Mouse (Mus musculus) frontal cortex, postnatal 14 days (tissue): ENCODE results near the gene Rasgef1c.

Source experiments
- DNase-seq, 2 experiments: peaks; one replicate each; pipeline ENCODE4 v3.0.0; 2022; ENCODE audit warnings: low spot score in 2 of 2

The Rasgef1c gene

GRCm38 (mm10) chr11:49974675-49975074 is 73.0 kb downstream of the Rasgef1c start:
- no peak for DNase-seq

- no peak for DNase-seq
Measured at GRCm38 (mm10) chr11:49977963-49978568, 76.4 kb downstream of the Rasgef1c start.

DNA sequence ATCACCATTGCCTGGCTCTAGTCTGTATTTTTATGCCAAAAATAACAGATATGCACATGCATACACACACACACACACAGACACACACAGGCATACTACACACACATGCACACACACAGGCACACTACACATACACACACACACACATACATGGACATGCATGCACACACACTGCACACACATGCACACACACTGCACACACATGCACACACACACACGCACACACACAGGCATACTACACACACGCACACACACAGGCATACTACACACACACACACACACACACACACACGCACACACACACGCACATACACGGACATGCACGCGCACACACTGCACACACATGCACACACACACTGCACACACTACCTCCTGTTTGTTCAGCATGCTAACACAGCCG is 77.3 kb downstream of the Rasgef1c start:
- DNase-seq = no peak

DNA sequence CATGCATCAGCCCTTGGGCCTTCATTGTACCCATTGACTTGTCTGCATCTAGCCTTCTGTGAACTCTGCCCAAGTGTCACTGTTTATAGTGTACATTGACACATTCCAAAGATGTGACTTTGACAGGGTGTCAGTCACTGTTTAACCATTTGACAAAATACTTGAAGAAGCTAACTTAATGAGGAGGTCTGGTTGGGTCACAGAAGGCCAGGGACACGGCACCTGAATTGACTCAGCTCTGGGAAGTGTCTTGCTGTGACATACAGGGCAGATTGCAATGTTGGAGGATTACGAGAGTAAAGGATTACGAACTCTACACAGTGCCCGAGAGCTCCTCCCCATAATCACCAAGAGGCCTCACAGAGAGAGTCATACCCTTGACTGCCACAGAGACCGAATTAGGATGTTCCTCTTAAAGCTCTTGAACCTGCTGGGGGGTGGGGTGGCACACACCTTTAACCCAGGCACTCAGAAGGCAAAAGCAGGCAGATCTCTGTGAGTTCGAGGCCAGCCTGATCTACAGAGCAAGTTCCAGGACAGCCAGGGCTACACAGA is 79.1 kb downstream of the Rasgef1c start:
- DNase-seq = no peak

- DNase-seq = no peak
Measured at GRCm38 (mm10) chr11:49981321-49981963, 79.8 kb downstream of the Rasgef1c start.

GRCm38 (mm10) chr11:49982094-49982493 is 80.5 kb downstream of the Rasgef1c start:
- no peak for DNase-seq

GRCm38 (mm10) chr11:49982881-49983280 is 81.2 kb downstream of the Rasgef1c start:
- DNase-seq = no peak

DNA sequence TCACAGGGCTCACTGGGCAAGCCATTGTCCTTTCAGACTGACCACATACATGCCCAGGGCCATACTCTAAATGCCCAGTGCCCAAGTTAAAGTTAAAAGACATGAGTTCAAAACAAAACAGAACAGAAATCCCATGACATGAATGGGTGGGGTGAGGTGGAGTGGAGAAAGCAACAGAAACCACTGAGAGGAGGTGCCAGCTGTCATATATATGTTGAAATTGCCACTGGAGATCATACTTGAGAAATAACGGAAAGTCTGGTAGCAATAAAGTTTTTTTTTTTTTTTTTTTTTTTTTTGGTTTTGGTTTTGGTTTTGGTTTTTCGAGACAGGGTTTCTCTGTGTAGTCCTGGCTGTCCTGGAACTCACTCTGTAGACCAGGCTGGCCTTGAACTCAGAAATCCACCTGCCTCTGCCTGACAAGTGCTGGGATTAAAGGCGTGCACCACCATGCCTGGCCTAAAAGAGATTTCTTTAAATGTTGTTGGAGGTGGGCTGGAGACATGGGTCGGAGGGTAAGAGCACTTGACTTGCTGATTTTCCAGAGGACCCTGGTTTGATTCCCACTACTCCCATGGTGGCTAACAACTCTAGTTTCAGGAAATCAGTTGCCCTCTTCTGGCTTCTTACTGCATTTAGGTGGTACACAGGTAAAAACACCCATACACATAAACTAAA is 82.4 kb downstream of the Rasgef1c start:
- DNase-seq = no peak

- no peak for DNase-seq
Measured at GRCm38 (mm10) chr11:49985009-49985408, 83.4 kb downstream of the Rasgef1c start.

DNA sequence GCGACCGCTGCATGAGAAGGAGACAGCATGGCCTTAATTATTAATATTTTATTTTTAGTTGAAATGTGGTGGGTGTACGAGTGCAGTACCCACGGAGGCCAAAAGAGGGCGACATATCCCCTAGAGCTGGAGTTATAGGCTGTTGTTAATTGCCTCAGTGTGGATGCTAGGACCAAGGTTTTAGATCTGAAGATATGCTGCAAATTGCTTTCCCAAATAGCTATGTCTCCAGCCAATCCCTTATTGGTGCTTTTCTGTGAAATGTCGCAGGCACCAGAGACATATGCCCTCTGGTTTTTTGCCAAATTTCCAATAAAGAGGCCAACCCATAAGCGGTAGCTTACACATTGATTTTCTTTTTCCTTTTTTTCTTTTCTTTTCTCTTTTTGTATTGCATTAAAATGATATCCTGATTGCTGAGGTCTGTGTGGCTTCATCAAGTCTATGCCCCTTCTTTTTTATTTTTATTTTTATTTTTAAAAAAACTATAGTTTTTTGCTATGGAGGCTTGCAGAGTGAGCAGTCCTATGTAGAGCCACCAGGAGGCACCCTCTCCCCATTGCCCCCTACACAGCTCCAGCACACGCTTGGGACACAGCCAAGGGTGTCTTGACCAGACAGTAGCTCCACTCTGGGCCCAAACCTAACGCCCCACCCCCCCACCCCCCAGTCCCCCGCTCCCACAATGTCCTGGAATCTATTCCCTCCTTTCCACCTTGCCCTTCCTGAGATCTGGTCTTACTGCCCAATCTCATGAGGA is 84.8 kb downstream of the Rasgef1c start:
- DNase-seq = peak in 1 of 2 experiments; percentile 37

GRCm38 (mm10) chr11:49994536-49994935 is 92.9 kb downstream of the Rasgef1c start:
- DNase-seq = no peak

GRCm38 (mm10) chr11:49996398-49996797 is 94.8 kb downstream of the Rasgef1c start:
- no peak for DNase-seq

GRCm38 (mm10) chr11:49997321-49997720 is 95.7 kb downstream of the Rasgef1c start:
- DNase-seq = no peak

- DNase-seq = no peak
Measured at GRCm38 (mm10) chr11:50002853-50003252, 101.2 kb downstream of the Rasgef1c start.

DNA sequence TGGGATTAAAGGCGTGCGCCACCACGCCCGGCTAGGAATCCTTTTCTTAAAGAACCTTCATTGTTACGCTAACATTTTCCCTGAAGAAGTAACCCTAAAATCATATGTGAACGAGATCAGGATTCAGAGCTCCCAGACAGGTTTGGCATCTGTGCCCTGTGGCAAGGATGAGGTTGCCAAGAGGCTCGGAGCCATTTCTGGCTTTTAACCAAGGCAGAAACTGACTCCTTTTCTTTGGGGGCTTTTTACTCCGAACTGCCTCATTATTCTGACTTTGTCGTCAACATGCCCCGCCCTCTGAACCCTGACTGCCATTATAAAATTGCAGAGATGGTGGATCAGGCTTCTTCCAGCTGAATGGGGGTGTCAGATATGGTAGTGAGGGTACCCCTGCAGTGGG is 106.1 kb downstream of the Rasgef1c start:
- DNase-seq = no peak

DNA sequence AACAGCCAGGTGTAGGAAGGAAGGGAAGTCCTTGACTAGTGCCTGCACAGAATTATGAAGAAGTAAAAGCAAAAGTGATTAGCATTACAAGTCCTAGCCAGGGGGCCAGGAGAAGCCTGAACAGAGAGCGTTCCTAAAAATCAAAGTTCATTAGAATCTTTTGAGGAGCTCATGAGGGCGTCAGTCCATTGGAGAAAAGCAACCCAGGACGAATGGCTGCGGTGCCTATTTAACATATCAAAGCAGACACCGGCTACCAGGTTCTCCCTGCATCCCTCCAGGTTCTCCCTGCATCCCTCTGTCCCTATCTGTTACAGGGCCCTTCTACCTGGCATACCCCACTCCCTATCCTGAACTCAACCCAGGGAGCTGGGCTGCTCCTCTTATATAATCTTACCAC is 106.6 kb downstream of the Rasgef1c start:
- DNase-seq = no peak

DNA sequence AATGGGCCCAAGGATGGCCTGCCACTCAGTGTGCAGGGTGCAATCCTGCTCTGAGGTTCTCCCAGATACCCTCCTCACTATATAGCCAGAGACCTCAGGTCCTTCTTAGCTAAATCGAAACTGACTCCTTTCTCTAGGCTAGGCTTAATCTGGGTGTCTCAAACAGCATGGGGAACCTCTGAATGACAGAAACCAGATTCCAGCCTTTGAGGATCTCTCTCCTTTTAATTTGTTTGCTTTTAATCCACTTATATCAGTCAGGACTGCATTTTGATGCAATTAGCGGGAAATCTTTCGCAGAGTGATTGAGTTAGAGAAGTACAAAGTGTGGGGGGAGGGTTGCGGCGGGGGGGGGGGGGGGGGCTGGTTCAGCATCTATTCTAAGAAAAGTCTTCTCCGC is 111.4 kb downstream of the Rasgef1c start:
- DNase-seq = no peak

DNA sequence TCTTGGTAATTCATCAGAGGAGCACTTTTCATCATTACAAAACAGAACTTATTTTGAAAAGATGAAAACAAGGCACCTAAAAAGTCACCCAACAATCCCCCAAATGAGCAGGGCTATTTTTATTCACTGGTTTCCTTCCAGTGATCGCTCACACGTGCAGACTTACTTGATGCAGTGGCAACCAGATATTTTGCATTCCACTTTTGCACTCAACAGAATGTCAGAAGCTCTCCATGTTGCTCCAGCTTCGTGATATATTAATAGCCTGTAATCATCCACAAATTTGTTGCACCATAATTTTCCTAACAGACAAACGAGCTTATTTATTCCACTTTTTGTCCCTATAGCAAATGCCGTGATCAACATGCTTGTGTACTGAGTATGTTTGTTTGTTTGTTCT is 114.9 kb downstream of the Rasgef1c start:
- no peak for DNase-seq

DNA sequence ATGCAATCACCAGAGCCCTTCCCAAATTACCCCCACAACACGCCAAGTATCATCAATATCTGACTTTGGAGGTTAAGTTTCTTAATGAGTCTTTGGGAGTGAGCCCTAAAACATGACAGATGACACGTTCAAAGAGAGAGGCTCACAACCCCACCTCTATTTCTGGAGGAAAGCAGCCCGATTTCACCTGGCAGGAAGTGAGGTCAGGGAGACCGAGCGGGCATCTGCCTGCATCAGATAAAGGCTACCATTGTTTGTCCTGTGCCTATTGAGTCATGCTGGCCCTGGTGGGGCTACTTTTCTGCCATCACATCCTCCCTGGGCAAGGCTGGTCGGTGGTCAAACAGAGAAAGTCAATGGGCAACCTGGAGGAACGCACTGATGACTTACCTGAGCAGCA is 115.9 kb downstream of the Rasgef1c start:
- no peak for DNase-seq

- no peak for DNase-seq
Measured at GRCm38 (mm10) chr11:50018848-50019247, 117.2 kb downstream of the Rasgef1c start.

GRCm38 (mm10) chr11:50022085-50022484 is 120.5 kb downstream of the Rasgef1c start:
- DNase-seq = no peak

GRCm38 (mm10) chr11:50024445-50024832 is 122.8 kb downstream of the Rasgef1c start:
- no peak for DNase-seq
